In genomic region chr12:16304701-16305377, GRCm38 (mm10) we compare ENCODE assay signal across 30 mouse cellular contexts.
A peak's percentile ranks its signal among the peaks of the same experiment; 100 is the strongest.
DNase-seq lines count a peak whose midpoint lies in the region; ATAC-seq and TF ChIP-seq lines count a peak whose summit lies in the region.
"Had no signal": no experiment of that assay in that cellular context is flagged by ENCODE, and none has a peak within 500 bp of the region (broad histone marks: within the 10 kb centered on the region; RNA-seq: fewer than 3 reads in every experiment).

No protein-coding gene starts in this region.

- no peak overlapping the region for H3K4me3 ChIP-seq in hindbrain, postnatal 0 days (ENCODE audit: low read length)
- no peak overlapping the region for H3K4me3 ChIP-seq in hindbrain, embryonic 14.5 days (replicated peaks; ENCODE audit: low read length)
- H3K4me3 ChIP-seq in layer of hippocampus, adult 2 months = no peak overlapping the region
- H3K4me3 ChIP-seq: erythroblast, embryonic 14.5 days; forebrain, embryonic 12.5 days; hindbrain, embryonic 12.5 days; limb, embryonic 13.5 days; liver, embryonic 12.5 days had no signal

- no peak overlapping the region for H3K27ac ChIP-seq in hindbrain, postnatal 0 days
- H3K27ac ChIP-seq in hindbrain, embryonic 14.5 days = no peak overlapping the region
- H3K27ac ChIP-seq in layer of hippocampus, adult 2 months = no peak overlapping the region
- H3K27ac ChIP-seq: forebrain, embryonic 12.5 days; hindbrain, embryonic 12.5 days; limb, embryonic 13.5 days; liver, embryonic 12.5 days had no signal

- TF ChIP-seq CTCF in hindbrain, postnatal 0 days (IDR thresholded peaks at IDR 0.05; ENCODE audit: low read depth) = no peak
- no peak for TF ChIP-seq CTCF in layer of hippocampus, adult 2 months (conservative IDR thresholded peaks at IDR 0.05)

- no peaks in the 10 kb centered on the region for H3K27me3 ChIP-seq in hindbrain, postnatal 0 days (ENCODE audit: insufficient read depth, low read length)
- no peaks in the 10 kb centered on the region for H3K27me3 ChIP-seq in hindbrain, embryonic 14.5 days (ENCODE audit: control insufficient read depth, insufficient read depth, low read length)
- H3K27me3 ChIP-seq: forebrain, embryonic 12.5 days; hindbrain, embryonic 12.5 days; limb, embryonic 13.5 days; liver, embryonic 12.5 days had no signal

- ATAC-seq in hindbrain, postnatal 0 days = peak; percentile 43; the same call in 1 of the 2 replicates
- no peak; the same call in 1 of the 2 replicates for ATAC-seq in hindbrain, embryonic 14.5 days (ENCODE audit: low FRiP score)
- ATAC-seq in activated CD4-positive, CD25-positive, alpha-beta regulatory T cell, adult 4 months = peak; percentile 59
- ATAC-seq: intestine, embryonic 16.5 days; liver, embryonic 12.5 days; liver, postnatal 0 days; Patski had no signal

- WGBS in hindbrain, postnatal 0 days = 69% methylated on average over 9 of the region's 9 CpGs
- 77% methylated on average over 9 of the region's 9 CpGs for WGBS in hindbrain, embryonic 14.5 days

- H3K4me2 ChIP-seq in hindbrain, postnatal 0 days (ENCODE audit: low read depth, low read length) = no peak overlapping the region
- H3K4me2 ChIP-seq in hindbrain, embryonic 14.5 days (replicated peaks) = no peak overlapping the region
- H3K4me2 ChIP-seq: forebrain, embryonic 12.5 days; hindbrain, embryonic 12.5 days; limb, embryonic 13.5 days; liver, embryonic 12.5 days; midbrain, embryonic 11.5 days had no signal

- no peaks in the 10 kb centered on the region for H3K4me1 ChIP-seq in hindbrain, postnatal 0 days (ENCODE audit: insufficient read depth, low read length)
- no peaks in the 10 kb centered on the region for H3K4me1 ChIP-seq in hindbrain, embryonic 14.5 days (replicated peaks; ENCODE audit: control insufficient read depth, insufficient read depth, low read length)
- H3K4me1 ChIP-seq: forebrain, embryonic 12.5 days; hindbrain, embryonic 12.5 days; limb, embryonic 13.5 days; liver, embryonic 12.5 days had no signal

- no peak overlapping the region for H3K9ac ChIP-seq in hindbrain, postnatal 0 days (replicated peaks; ENCODE audit: low read length)
- H3K9ac ChIP-seq in hindbrain, embryonic 14.5 days = no peak overlapping the region
- H3K9ac ChIP-seq: forebrain, embryonic 12.5 days; hindbrain, embryonic 12.5 days; limb, embryonic 13.5 days; liver, embryonic 12.5 days; liver, postnatal 0 days had no signal

- peak; percentile 11 to 21 for DNase-seq in cerebellum, postnatal 10 days
- DNase-seq in cerebellum, postnatal 4 days (ENCODE audit: low spot score in 2 of 2) = no peak
- DNase-seq in hindbrain, postnatal 0 days (ENCODE audit: low spot score) = peak; percentile 39
- no peak for DNase-seq in hindbrain, embryonic 14.5 days (ENCODE audit: low spot score)
- peak; percentile 38 for DNase-seq in CD4-positive, CD25-positive, alpha-beta regulatory T cell, adult 2 months (ENCODE audit: low read depth, low spot score)
- DNase-seq in B cell, adult 2 months = no peak
- DNase-seq in layer of hippocampus, adult 2 months (ENCODE audit: low spot score in 2 of 2) = no peak
- DNase-seq: adrenal gland, adult 2 months; cerebellum, adult 11 months; cerebellum, adult 9-10 months; gastrocnemius, postnatal 14 days; heart, postnatal 14 days; kidney, adult 8-10 months; kidney, postnatal 10 days; layer of hippocampus, adult 9-11 months; liver, postnatal 0 days; lung, postnatal 36 days; retina, postnatal 1 day; spleen, adult 18-20 months; thymus, postnatal 14 days had no signal

- no peaks in the 10 kb centered on the region for H3K36me3 ChIP-seq in hindbrain, postnatal 0 days (ENCODE audit: insufficient read depth, low read length)
- no peaks in the 10 kb centered on the region for H3K36me3 ChIP-seq in hindbrain, embryonic 14.5 days (replicated peaks; ENCODE audit: control insufficient read depth, insufficient read depth)
- H3K36me3 ChIP-seq: forebrain, embryonic 12.5 days; G1E; hindbrain, embryonic 12.5 days; limb, embryonic 13.5 days; liver, embryonic 12.5 days had no signal

- no peaks in the 10 kb centered on the region for H3K9me3 ChIP-seq in hindbrain, postnatal 0 days (ENCODE audit: low read length)
- no peaks in the 10 kb centered on the region for H3K9me3 ChIP-seq in hindbrain, embryonic 14.5 days (ENCODE audit: control insufficient read depth, low read length)
- H3K9me3 ChIP-seq: forebrain, embryonic 12.5 days; G1E; hindbrain, embryonic 12.5 days; limb, embryonic 13.5 days; liver, embryonic 12.5 days had no signal

Comparison
In these comparisons a context has a peak if more than half of its experiments do, and no peak if none do; other contexts are left out.
1. DNase-seq: peak in cerebellum, postnatal 10 days (2 of 2), hindbrain, postnatal 0 days (single experiment) and CD4-positive, CD25-positive, alpha-beta regulatory T cell, adult 2 months (single experiment); none in cerebellum, postnatal 4 days (0 of 2), hindbrain, embryonic 14.5 days (single experiment), B cell, adult 2 months (0 of 2) and layer of hippocampus, adult 2 months (0 of 2).